Mouse (Mus musculus) cortical plate, adult 2 months (tissue): ENCODE data around the gene Car5a.

Experiments
- CTCF ChIP-seq: fragments of 200-500 bp; IDR thresholded peaks from 2 replicates; pipeline ENCODE4 v1.5.1; 2011; ENCODE audit warnings: mild to moderate bottlenecking, control low read depth, low read length; ENCODE audit not compliant: insufficient read depth; ENCODE audit errors: extremely low read depth
- POLR2A ChIP-seq: fragments of 200-500 bp; IDR thresholded peaks from 2 replicates; pipeline ENCODE4 v1.6.1; 2011; ENCODE audit warnings: mild to moderate bottlenecking, low read length, control low read depth; ENCODE audit not compliant: insufficient read depth; ENCODE audit errors: extremely low read depth

DNA sequence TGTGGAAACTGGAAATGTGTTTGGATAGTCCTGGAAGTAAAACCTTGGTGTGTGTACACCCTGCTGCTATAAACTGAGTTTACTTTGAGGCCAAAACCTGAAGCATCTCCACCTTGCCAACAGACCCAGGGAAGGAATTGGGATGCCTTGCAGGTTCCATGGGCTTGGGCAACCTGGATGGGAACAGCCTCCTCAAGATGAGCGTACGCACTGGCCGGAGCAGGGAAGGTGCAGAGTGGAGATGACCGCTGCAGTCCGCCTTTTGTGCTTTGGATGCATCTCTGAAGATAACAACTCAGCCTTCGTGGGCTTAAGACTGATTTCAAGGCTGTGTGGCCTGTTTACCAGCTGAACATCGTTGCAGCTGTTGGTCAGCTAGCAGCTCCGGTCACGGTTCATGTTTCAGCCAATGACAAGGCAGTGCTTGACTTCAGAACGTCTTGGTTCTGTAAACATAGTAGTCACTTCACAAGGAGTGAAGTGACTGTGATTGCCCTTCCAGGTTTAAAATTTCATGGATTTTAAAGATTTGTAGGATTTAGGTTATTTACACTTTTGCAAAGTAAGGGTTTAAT is 10.4 kb upstream of the Car5a start:
- TF ChIP-seq CTCF, result no peak
- no peak for TF ChIP-seq POLR2A
